Mouse (Mus musculus): Measurements from ENCODE around the gene Cttnbp2.

Gene Cttnbp2

DNA sequence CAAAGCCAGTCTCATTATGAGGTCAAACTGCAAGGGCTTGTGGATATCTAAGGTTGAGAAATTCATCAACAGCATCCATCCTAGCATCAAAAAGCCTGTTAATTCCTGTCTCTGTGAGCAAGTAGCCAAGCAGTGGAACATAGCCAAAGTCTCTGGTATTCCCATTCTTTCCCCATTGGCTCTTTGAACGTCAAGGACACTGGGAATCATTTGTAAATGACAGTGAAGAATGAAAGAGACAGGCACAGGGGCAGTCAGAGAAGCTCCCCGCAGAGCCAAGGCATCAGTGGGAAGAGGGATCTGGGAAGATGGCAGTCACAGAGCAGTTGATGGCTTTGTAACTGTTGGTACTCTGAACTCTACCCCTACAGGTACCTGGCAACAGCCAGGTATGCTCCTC lies 46.9 kb downstream of the Cttnbp2 start:
- in situ Hi-C loops (cut with MboI, MseI), result no loop called here

DNA sequence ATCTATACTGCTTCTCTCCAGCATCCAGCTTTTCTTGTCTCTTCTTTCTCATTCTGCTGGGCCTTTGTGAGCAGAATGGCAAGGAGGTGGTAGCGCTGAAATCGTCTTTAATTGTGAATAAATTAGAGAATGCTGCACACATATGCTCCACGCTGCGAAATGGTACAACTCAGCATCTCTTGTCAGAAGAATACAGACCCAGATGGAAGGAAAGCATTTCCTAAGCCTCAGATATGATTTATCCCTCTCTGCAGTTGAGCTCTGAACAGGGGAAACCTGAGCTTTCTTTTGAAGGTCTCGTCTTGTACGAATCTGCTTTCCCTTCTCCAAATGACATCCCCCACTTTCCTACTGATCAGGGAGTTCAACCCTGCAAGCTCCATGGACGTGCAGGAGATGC lies 48.4 kb downstream of the Cttnbp2 start:
- in situ Hi-C loops (cut with MboI, MseI), result no loop called here

DNA sequence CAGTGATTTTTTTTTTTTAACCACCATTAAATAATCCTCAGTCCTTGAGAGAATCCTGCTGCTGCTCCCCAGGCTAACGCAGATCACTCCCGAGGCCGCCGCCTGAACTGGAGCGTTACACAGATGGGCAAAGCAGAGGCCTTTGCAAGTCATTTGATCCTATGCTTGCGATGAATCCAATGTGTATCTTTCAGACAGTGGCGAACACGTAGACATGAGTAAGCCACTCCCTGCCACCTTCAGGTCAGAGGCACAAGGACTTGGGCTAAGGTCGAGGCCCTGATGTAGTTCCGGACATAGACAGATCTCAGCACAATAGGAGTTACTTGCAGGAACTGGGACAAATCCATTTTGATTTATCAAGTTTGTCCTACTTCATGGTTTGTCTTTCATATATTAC lies 49.0 kb downstream of the Cttnbp2 start:
- in situ Hi-C loops (cut with MboI, MseI), result no loop called here

DNA sequence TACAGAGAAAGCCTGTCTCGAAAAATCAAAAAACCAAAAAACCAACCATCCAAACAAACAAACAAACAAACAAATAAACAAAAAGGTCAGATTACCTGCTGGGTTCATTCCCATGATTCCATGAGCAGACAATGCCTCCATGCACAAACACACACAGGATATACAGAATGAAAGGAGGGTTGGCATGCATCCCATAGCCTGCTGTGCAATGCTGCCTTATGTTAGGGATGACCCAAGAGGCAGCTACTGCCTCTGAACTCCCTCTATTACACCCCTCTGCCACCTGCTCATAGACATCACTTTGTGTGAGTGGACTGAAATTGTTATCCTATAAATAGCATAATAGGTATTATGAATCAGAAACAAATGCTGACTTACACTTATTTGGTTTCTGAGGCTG lies 55.0 kb downstream of the Cttnbp2 start:
- in situ Hi-C loops (cut with MboI, MseI), result no loop called here

DNA sequence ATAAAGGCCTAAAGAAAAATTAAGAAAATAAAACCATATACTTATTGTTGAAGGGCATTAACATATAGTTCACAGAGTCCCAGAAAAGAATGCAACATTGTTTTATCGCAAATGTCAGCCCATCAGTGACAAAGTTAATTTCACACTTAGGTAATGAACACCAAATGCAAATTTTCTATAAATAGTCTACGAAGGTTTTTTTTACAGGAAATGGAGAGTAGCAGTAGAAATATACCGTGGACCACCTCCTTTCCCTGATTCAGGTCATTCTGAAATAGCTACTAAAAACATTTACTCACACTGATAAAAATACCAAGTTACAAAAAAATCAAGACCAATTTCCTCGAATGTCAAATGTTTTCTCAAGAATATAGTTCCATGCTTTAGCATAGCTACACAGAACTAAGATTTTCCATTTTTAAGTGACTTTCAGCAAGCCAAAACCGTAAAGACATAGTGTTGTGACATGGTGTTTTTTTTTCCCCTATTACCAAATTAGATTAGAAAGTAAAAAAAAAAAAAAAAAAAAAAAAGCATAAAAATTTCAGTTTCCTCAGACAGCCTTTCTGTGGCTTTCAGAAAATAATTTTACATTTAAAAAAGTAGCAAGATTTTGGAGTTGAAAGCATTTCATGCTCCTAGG lies 64.0 kb downstream of the Cttnbp2 start:
- in situ Hi-C loops (cut with MboI, MseI), result no loop called here

DNA sequence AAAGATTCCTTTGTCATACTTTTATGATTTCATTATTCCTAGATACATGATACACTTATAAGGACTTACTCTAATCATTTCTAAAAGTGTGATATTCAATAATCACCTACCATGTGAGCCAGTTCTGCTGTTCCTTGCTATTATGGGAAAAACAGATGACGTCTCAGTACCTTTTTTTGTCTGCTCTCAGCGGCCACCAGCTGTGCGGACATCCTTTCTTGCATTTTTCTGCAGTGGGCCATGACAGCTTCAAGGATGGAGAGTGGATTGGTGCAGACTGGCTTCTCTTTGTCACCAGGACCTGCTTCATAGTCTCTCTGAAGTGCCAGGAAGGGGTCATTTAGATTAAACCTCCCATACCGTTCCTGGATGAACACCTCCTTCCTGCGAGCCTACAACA lies 66.6 kb downstream of the Cttnbp2 start:
- in situ Hi-C loops (cut with MboI, MseI), result no loop called here

DNA sequence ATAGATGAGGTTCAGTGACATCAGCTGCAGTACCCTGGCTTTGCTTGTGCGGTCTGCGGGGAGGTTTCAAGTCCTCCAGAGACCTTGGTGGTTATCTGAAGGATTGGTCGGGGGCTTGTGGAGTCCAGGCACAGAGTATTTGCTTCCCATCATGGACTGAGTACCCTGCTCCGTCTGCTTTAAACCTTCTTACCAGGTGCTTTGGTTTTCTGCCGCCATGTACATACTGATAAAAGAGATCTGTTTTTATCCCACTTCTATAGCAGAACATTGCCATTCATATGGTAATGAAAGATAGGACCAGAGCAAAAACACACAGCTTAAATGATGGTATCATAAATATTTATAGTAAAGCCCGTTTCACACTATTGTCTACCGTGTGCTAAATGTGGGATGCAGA lies 67.7 kb downstream of the Cttnbp2 start:
- in situ Hi-C loops (cut with MboI, MseI), result no loop called here

DNA sequence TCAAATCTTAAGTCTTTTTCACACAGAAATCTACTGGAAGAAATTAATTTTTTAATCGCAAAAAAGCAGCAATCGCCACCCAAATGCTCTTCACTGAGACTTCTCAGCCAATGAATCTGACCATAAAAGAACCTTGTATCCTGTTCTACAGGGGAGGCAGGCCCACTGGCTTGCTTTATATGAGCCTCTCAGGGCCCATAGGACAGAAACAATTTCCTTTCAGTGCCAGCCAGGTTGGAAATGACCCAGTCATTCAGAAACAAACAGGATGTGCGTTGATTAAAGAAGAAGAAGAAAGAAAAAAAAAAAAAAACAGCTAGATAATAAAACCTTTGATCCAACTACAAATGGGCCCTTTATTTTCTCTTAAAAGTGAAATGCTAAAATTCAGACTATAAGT lies 68.3 kb downstream of the Cttnbp2 start:
- in situ Hi-C loops (cut with MboI, MseI), result no loop called here

DNA sequence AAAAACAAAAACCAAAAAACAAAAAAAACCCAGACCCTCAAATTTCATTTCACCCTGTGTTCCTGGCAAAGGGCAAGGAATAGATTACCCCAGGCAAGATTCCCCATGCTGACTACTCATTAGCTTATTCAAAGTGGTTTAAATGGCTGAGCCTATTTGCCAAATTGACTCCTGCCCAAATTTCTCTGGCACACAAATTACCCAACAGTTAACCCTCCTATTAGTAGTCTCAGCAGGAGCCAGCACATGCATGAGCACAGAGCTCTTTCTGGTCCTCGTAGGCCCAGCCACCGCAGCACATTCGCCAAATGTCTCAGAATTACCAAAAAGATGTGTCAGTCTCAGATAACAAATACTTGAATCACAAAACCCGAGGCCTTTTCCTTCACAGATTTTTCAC lies 68.9 kb downstream of the Cttnbp2 start:
- in situ Hi-C loops (cut with MboI, MseI), result no loop called here

DNA sequence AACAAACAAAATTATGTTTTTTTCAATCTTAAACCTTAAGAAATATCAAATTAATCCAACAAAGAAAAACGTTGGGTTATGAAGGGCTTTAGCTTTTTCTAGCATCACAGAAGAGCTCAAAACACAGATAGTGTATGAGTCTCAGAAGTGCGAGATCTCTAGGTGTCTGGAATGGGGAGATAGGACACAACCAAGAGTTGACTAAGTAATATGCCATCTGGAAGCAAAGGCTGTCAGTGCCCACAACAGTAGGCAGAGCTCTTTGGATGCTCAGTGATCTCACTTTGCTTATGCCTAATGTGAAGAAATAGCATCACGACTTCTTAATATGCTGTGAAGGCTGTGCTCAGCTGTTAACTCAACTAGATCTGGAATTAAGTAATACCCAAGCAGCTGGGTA lies 72.3 kb downstream of the Cttnbp2 start:
- in situ Hi-C loops (cut with MboI, MseI), result no loop called here

DNA sequence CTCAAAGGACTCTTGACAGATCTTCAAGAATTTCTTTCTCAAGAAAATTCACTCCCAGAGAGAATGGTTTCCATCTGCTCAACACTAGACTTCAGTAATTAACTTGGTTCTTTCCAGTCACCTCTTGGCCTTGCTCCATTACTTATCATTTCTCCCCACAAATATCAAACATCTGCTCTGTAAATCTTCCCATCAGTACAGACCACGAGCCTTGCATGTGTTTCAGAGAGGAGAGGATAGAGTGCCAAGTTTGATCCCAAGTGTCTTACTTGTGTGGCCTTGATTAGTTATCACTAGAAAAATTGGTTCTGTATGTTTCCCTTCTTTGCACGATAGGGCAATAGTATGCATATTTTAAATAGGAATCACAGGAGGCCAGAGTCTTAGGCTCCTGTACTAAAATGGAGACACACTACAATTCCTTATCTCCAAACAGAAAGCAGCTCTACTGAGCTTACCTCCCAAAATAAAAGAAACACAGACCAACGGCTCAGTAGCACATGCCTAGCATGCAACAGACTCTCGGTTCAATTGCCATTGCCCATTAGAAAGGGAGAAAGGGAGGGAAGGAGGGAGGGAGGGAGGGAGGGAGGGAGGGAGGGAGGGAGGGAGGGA lies 73.6 kb downstream of the Cttnbp2 start:
- in situ Hi-C loops (cut with MboI, MseI), result no loop called here

DNA sequence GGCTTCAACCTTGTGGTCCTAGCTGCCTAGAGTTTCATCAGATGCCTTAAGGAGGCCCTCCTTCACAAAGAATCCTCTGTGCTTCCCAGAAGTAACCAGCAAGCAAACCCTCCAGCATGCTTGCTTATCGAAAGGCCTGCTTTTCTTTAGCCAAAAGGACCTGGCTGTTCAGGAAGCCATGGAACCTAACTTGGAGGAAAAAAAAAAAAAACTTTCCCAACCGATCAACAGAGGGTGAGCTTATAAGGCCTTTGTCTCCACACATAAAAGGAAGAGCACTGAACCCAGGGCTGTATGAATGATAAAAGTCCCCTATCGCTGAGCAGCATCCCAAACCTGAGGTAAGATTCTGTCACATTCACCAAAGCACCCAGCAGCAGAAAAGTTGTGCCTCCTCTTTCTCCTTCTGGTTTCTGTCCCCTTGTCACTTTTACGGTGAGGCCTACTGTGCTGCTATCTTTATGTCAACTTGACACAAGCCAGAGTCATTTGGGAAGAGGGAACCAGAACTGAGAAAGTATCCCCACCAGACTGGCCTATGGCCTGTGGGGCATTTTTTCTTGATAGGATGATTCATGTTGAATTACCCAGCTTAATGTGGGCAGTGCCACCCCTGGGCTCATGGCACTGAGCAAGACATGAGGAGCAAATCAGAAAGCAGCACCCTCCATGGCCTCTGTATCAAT lies 78.4 kb downstream of the Cttnbp2 start:
- in situ Hi-C loops (cut with MboI, MseI), result loop anchor here (10.0 kb wide), 1 partner anchor 141 kb away; no protein-coding TSS in a partner anchor

DNA sequence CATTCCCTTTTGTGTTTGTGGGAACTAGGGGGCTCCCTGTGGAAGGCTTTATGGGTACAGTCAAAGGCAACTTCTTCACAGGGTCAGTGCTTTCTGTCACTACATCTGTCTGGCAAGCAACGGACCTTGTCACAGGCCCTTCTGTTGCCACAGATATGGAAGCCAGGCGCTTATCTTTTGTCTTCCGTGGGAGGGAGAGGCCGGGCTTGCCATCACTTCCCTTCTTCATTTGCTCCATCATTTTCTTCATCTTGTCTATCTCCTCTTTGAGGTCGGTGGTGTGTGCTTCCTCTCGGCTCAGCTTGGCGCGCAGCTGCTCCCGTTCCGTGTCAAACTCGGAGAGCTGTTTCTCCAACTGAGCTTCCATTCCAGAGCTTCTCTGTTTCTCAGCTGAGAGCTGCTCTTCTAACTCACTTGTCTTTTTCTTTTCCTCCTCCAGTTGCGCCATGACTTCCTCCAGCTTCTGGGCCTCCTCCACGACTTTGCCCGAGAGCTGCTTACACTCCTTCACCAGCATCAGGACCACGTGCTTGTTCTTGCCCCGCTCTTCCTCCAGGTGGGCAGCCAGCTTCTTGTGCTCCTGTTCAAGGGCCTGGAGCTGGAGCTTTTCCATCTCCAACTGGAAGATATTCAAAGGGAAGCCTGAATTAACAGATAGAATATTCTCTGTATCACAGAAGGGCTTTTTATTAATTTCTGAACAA lies 79.7 kb downstream of the Cttnbp2 start:
- in situ Hi-C loops (cut with MboI, MseI), result loop anchor here (10.0 kb wide), 1 partner anchor 140 kb away; no protein-coding TSS in a partner anchor

DNA sequence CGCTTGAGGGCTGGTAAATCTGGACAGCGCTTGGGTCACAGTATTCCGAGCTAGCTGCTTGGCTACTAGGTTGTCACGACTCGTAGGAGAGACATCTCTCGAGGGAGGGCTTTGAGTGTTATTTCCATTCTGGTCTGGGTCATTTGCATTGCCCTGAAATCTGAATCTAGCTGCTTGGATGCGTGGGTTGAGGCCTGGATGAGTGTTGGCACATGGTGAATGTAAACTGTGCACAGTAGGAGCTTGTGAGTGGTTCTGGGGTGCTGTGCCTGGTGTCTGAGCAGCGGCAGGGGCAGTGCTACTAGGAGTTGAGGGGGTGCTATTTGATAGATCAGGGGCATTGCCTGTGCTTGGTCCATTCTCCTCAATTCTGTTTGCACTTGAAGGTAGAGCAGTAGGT lies 80.3 kb downstream of the Cttnbp2 start:
- in situ Hi-C loops (cut with MboI, MseI), result loop anchor here (10.0 kb wide), 1 partner anchor 140 kb away; no protein-coding TSS in a partner anchor

DNA sequence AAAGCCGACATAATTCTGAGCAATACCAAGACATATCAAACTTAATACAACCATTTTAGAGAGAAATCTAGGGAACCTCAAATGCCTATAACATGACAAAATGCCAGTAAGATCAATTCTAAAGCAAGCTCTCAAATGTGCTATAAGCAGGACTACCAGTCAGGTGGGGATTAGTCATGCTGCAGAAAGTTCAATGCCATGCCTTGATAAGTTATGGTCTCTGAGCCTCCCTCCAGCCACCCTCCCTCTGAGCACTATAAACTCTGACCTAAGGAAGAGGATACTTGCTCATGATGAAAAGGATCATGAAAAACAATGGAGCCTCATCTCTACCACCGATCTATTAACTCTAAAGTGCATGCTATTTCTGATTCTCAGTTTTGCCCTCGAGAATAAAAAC lies 82.3 kb downstream of the Cttnbp2 start:
- in situ Hi-C loops (cut with MboI, MseI), result loop anchor here (10.0 kb wide), 1 partner anchor 138 kb away; no protein-coding TSS in a partner anchor

DNA sequence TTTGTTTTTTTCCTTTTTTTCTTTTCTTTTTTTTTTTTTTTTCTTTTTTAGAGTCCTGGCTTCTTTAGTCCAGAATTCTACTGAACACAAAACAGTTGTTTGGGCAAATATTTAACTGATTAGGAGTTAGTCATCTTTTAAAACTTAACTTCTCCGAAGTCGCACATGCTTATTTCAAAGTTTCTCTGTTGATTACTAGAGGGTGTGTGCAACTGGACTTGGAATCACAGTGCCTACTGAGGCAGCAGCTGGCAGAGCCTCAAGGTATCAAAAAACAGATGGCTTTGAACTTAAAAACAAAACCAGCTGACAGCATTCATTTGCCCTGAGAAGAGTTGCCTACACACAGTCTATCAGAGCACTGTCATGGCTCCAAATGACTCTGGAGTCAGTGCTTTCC lies 82.8 kb downstream of the Cttnbp2 start:
- in situ Hi-C loops (cut with MboI, MseI), result loop anchor here (10.0 kb wide), 1 partner anchor 137 kb away; no protein-coding TSS in a partner anchor

DNA sequence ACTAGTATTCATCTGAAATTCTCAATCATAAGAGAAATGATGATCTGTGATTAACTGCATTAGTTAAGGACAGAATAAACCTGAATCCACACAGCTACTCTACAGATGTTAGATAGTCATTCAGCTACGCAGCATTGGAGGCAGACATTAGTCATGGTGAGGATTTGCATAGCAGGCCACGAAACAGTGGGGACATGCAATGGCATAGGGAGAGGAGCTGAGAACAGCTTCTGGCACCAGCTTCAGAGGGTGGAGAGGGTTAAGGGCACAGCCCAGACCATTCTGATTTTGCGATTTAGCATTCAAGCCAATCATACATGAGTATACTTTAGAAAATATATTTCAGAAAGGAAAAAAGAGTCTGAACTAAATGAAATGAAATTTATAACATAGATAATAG lies 84.6 kb downstream of the Cttnbp2 start:
- in situ Hi-C loops (cut with MboI, MseI), result loop anchor here (10.0 kb wide), 1 partner anchor 135 kb away; no protein-coding TSS in a partner anchor

DNA sequence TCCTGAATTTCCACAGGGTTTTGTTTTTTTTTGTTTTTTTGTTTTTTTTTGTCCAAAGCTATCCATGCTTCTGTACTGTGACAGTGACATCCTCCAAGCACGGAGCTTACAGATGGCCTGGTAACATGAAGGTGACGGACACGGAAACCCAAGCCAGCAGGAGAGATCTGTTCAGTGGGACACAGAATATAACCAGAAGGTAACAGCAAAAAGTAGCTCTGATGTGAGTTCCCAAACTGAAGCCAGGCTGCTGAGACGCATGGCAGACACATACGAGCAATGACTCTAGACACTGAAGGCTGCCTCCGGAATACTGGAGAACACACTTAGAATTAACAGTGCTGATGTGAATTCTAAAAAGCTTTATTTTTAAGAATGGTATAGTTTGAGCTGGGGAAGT lies 89.8 kb downstream of the Cttnbp2 start:
- in situ Hi-C loops (cut with MboI, MseI), result no loop called here

DNA sequence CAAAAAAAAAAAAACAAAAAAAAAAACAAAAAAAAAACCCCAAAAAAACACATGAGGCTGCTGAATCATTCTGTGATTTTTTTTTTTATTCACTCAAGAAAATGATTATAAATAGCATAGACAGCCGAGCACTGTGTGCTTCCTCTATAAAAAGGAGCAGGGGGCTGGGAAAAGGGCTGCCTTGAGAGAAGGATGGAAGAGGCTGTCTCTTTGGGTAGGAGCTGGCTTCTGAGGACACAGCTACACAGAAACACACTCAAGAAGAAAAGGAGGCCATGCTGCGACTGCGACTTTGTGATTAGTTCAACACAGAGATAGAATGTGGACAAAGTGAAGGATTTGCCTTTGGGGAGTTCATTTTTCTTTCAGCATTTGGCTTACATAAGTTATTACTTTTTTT lies 90.3 kb downstream of the Cttnbp2 start:
- in situ Hi-C loops (cut with MboI, MseI), result no loop called here

DNA sequence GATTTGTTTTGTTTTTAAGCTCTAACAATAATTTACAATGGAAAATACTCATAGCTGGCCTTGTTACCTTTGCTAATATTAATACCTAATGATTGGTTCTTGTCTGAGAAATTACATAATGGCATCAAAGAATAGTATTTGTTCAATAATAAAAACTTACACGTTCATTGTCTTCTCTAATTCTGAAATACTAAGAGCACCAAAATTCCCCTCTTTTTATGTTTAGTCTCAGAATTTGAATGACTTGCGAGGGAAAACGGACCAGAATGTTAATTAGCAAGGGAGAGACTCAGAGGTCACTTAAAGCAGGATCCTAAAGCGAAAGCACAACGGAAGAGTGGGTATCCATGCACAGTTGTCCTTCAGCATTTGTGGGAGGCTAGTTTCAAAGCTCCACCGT lies 91.5 kb downstream of the Cttnbp2 start:
- in situ Hi-C loops (cut with MboI, MseI), result no loop called here

DNA sequence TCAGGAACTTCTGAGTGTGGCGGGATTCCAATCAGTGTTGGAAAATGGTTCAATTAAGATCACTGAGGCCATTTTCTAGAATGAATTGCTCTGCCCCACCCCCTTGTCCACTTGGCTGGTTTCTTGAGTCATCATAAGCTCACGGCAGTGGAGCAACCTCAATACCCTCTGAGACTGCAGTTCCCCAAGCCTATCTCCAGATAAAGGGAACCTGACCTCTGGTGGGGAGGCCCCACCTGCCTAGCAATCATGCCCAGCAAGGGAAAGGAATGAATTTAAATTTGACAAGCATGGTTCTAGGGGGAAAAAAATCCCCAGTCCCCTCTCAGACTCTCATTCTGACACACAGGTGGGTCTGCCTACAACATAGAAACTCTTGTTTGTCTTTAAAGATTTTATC lies 93.1 kb downstream of the Cttnbp2 start:
- in situ Hi-C loops (cut with MboI, MseI), result no loop called here

DNA sequence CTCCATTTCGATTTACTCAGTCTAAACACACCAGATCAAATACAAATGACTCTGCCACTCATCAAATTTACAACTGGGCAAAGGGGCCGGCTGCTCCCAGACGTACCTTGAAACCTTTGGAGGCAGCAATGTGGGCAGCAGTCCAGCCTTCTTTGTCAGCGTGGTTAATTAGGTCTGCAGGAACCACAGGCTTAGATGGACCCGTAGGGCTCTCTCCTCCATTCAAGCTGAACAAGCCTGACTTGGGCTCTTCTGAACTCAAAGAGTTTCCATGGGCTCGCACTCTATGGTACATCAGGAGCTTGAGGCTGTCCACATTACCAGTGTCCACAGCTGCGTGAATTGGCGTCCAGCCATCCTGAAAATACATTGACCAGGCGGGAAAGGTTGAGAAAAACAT lies 94.0 kb downstream of the Cttnbp2 start:
- in situ Hi-C loops (cut with MboI, MseI), result no loop called here
